Mouse (Mus musculus): ENCODE measurements around the gene Ankrd63. TPM values are rescaled to one million over a fixed set of nuclear protein-coding genes. Genes with fewer than 3 reads are reported as not detected.

Ankrd63 gene
- polyA plus RNA-seq, 1 experiment from 2014 or later, result 0.04 TPM

Other genes with a start within 250 kb of the Ankrd63 start
- gene Srp14, start 224.3 kb downstream of the Ankrd63 start, polyA plus RNA-seq (2015; fragmentation: Nextera tagmentation; extraction: Ambion mirVana), result 353 and 358 TPM in 2 replicates
- gene Bmf, start 154.3 kb downstream of the Ankrd63 start, polyA plus RNA-seq (2015; fragmentation: Nextera tagmentation; extraction: Ambion mirVana), result 4.0 and 4.7 TPM in 2 replicates
- gene Bub1b, start 105.8 kb downstream of the Ankrd63 start, polyA plus RNA-seq (2015; fragmentation: Nextera tagmentation; extraction: Ambion mirVana), result 37.4 and 38.0 TPM in 2 replicates
- gene Pak6, start 40.7 kb downstream of the Ankrd63 start, polyA plus RNA-seq (2015; fragmentation: Nextera tagmentation; extraction: Ambion mirVana), result 20.1 and 21.1 TPM in 2 replicates
- 0.11 and 0.13 TPM in 2 replicates for gene Plcb2, start 24.5 kb upstream of the Ankrd63 start, polyA plus RNA-seq (2015; fragmentation: Nextera tagmentation; extraction: Ambion mirVana)
- gene Inafm2, start 41.8 kb upstream of the Ankrd63 start, polyA plus RNA-seq (2015; fragmentation: Nextera tagmentation; extraction: Ambion mirVana), result 24.6 and 25.8 TPM in 2 replicates
- gene Ccdc9b, start 58.7 kb upstream of the Ankrd63 start, polyA plus RNA-seq (2015; fragmentation: Nextera tagmentation; extraction: Ambion mirVana), result 1.7 and 2.1 TPM in 2 replicates
- gene Phgr1, start 68.8 kb upstream of the Ankrd63 start, polyA plus RNA-seq (2015; fragmentation: Nextera tagmentation; extraction: Ambion mirVana), result not detected in 2 replicates
- 32.7 and 35.8 TPM in 2 replicates for gene Disp2, start 75.8 kb upstream of the Ankrd63 start, polyA plus RNA-seq (2015; fragmentation: Nextera tagmentation; extraction: Ambion mirVana)
- 62.7 and 66.1 TPM in 2 replicates for gene Knstrn, start 110.0 kb upstream of the Ankrd63 start, polyA plus RNA-seq (2015; fragmentation: Nextera tagmentation; extraction: Ambion mirVana)
- 42.5 and 42.8 TPM in 2 replicates for gene Ivd, start 158.0 kb upstream of the Ankrd63 start, polyA plus RNA-seq (2015; fragmentation: Nextera tagmentation; extraction: Ambion mirVana)
- 4.2 and 5.0 TPM in 2 replicates for gene Bahd1, start 196.4 kb upstream of the Ankrd63 start, polyA plus RNA-seq (2015; fragmentation: Nextera tagmentation; extraction: Ambion mirVana)
- gene Chst14, start 222.5 kb upstream of the Ankrd63 start, polyA plus RNA-seq (2015; fragmentation: Nextera tagmentation; extraction: Ambion mirVana), result 6.2 and 6.6 TPM in 2 replicates